Mouse (Mus musculus) midbrain, embryonic 12.5 days (tissue): ENCODE measurements around the gene Hist2h3b. TPM values are rescaled to one million over a fixed set of nuclear protein-coding genes. Genes with fewer than 3 reads are reported as not detected.
"Not testable (repeated sequence)": the region's sequence is repeated elsewhere in the genome, so short reads cannot be mapped to it uniquely, and the experiment has no call there.

Source experiments
- ATAC-seq: fragments of 200-750 bp; cut with Nextera tagmentation; 2 replicates; pipeline ENCODE4 v1.8.0; 2017; ENCODE audit warnings: low read depth, moderate TSS enrichment, moderate library complexity; ENCODE audit not compliant: low FRiP score
- H3K27ac ChIP-seq: fragments of 300-500 bp; sonication (generic); replicated peaks from 2 replicates; pipeline ENCODE4 v1.5.1; 2016; ENCODE audit warnings: mild to moderate bottlenecking
- H3K27me3 ChIP-seq: fragments of 300-500 bp; sonication (generic); 2 replicates; pipeline ENCODE4 v1.6.1; 2016; ENCODE audit warnings: mild to moderate bottlenecking
- H3K36me3 ChIP-seq: fragments of 300-500 bp; sonication (generic); 2 replicates; pipeline ENCODE4 v1.6.1; 2016
- H3K4me1 ChIP-seq: fragments of 300-500 bp; sonication (generic); 2 replicates; pipeline ENCODE4 v1.6.1; 2016
- H3K4me2 ChIP-seq: fragments of 300-500 bp; sonication (generic); replicated peaks from 2 replicates; pipeline ENCODE4 v1.6.1; 2016; ENCODE audit warnings: mild to moderate bottlenecking, moderate library complexity
- H3K4me3 ChIP-seq: fragments of 300-500 bp; sonication (generic); 2 replicates; pipeline ENCODE4 v1.5.1; 2016; ENCODE audit warnings: mild to moderate bottlenecking
- H3K9ac ChIP-seq: fragments of 300-500 bp; sonication (generic); replicated peaks from 2 replicates; pipeline ENCODE4 v1.6.1; 2016; ENCODE audit warnings: mild to moderate bottlenecking, moderate library complexity
- H3K9me3 ChIP-seq: fragments of 300-500 bp; sonication (generic); 2 replicates; pipeline ENCODE4 v1.6.1; 2016; ENCODE audit warnings: mild to moderate bottlenecking
- WGBS: fragments of 180-500 bp; shearing (Covaris S2); methylation state at CpG from one replicate; pipeline ENCODE4 v1.1.7; 2016; 5-methylcytosine and 5-hydroxymethylcytosine counted together
- polyA plus RNA-seq: library from polyadenylated mRNA; unstranded; fragments of >200 nt; fragmentation: Nextera tagmentation; extraction: Ambion mirVana; gene quantifications from 2 replicates; pipeline ENCODE4 v1.2.1, GENCODE M21; 2016

Hist2h3b gene
- 76.0 and 96.2 TPM in 2 replicates for polyA plus RNA-seq

- Histone ChIP-seq H3K36me3 (no peaks in the 10 kb centered on the region), H3K4me2 (peak within 1 kb of the TSS; percentile 80), H3K4me3 (peak within 1 kb of the TSS; percentile 55), H3K9me3 (no peaks in the 10 kb centered on the region), H3K27ac (peak within 1 kb of the TSS; percentile 96), H3K27me3 (no peaks in the 10 kb centered on the region), H3K9ac (peak within 1 kb of the TSS; percentile 70), H3K4me1 (peaks cover 23% of the 10 kb centered on the region)
- WGBS, result 24% methylated on average over 30 of the region's 30 CpGs
- ATAC-seq, result peak; percentile 76
These were observed at the start of gene Hist2h3b for GRCm38 (mm10) chr3:96268051-96268775. TSS of gene Hist2h3b (plus strand) at chr3:96268654.

GRCm38 (mm10) chr3:96219191-96219641 lies 49.2 kb upstream of the Hist2h3b start:
- ATAC-seq, result peak; percentile 32
- H3K36me3 ChIP-seq, result no peaks in the 10 kb centered on the region
- H3K27me3 ChIP-seq, result no peaks in the 10 kb centered on the region
- H3K27ac ChIP-seq, result peak overlapping the region; percentile 98
- peak overlapping the region; percentile 84 for H3K9ac ChIP-seq
- H3K4me1 ChIP-seq, result peaks cover 31% of the 10 kb centered on the region
- H3K4me3 ChIP-seq, result peak overlapping the region; percentile 61
- peak overlapping the region; percentile 79 for H3K4me2 ChIP-seq
- WGBS, result 0% methylated on average over 12 of the region's 12 CpGs
- H3K9me3 ChIP-seq, result no peaks in the 10 kb centered on the region

DNA sequence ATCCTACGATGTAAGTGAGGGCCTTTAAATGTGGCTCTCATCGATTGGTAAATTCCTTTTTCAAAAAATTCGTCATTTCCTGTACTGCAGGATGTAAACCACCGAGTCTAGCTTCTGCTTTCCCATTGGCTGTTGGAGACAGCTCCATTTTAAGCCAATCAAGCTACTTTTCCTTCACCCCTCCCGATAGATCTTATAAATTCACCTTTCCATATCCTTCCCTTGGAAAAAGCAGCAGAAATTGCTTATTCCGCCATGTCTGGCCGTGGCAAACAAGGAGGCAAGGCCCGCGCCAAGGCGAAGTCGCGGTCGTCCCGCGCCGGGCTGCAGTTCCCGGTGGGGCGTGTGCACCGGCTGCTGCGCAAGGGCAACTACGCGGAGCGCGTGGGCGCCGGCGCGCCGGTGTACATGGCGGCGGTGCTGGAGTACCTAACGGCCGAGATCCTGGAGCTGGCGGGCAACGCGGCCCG lies 48.8 kb upstream of the Hist2h3b start, which contains the start of the genes Bola1 and Hist2h2ab:
Bola1 (minus strand) TSS at position 49 of the 470 bp plus-strand sequence.
Hist2h2ab (plus strand) TSS at position 205 of the 470 bp plus-strand sequence.
- H3K4me1 ChIP-seq, result peaks cover 34% of the 10 kb centered on the region
- WGBS, result under 1% methylated on average over 37 of the region's 37 CpGs

GRCm38 (mm10) chr3:96220131-96220764 lies 48.2 kb upstream of the Hist2h3b start:
- not testable (repeated sequence) for H3K9me3 ChIP-seq, H3K36me3 ChIP-seq, H3K27me3 ChIP-seq
- peak overlapping the region; percentile 79 for H3K4me2 ChIP-seq
- WGBS, result under 1% methylated on average over 35 of the region's 47 CpGs
- peak overlapping the region; percentile 98 for H3K27ac ChIP-seq
- peak overlapping the region; percentile 84 for H3K9ac ChIP-seq
- peaks cover 36% of the 10 kb centered on the region for H3K4me1 ChIP-seq
- peak overlapping the region; percentile 61 for H3K4me3 ChIP-seq
- peak; percentile 20; the same call in 1 of the 2 replicates for ATAC-seq

More for the DNA sequence above, 48.8 kb upstream of the Hist2h3b start, which contains the start of the genes Bola1 and Hist2h2ab:
- Histone ChIP-seq H3K9me3 (no peaks in the 10 kb centered on the region), H3K36me3 (no peaks in the 10 kb centered on the region), H3K4me2 (peak within 1 kb of the TSS; percentile 79), H3K9ac (peak within 1 kb of the TSS; percentile 84), H3K27me3 (no peaks in the 10 kb centered on the region), H3K4me3 (peak within 1 kb of the TSS; percentile 61), H3K27ac (peak within 1 kb of the TSS; percentile 98)
- ATAC-seq, result peak; percentile 83

DNA sequence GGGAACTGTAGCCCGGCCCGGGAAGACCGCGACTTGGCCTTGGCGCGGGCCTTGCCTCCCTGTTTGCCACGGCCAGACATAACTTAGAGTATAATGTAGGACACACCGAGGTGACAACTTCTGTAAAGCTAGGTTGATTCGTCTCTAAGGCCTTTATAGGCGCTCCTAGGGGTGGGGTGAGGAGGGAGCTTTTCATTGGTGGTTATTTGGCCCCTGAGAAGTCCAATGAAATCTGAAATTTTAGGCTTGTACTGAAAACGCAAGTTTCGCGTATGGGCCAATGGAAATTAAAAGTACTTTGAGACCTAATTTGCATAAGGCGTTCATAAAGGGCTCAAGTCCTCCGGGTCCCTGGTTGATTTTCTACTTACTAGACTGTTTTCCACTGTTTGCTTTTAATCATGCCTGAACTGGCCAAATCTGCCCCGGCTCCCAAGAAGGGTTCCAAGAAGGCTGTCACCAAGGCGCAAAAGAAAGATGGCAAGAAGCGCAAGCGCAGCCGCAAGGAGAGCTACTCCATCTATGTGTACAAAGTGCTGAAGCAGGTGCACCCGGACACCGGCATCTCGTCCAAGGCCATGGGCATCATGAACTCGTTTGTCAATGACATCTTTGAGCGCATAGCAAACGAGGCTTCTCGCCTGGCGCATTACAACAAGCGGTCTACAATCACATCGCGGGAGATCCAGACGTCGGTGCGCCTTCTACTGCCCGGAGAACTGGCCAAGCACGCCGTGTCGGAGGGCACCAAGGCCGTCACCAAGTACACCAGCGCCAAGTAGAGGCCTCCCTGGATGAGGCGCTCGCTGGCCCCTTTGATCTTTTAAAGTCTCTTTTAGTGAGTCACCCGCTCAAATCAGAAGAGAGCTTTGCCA lies 47.5 kb upstream of the Hist2h3b start, which contains the start of the genes Hist2h2ac and Hist2h2be:
Hist2h2ac (minus strand) TSS at position 116 of the 875 bp plus-strand sequence.
Hist2h2be (plus strand) TSS at position 355 of the 875 bp plus-strand sequence.
- ATAC-seq, result peak; percentile 82
- H3K27me3 ChIP-seq, result no peaks in the 10 kb centered on the region
- peak within 1 kb of the TSS; percentile 79 for H3K4me2 ChIP-seq
- H3K4me3 ChIP-seq, result peak within 1 kb of the TSS; percentile 61
- H3K4me1 ChIP-seq, result peaks cover 42% of the 10 kb centered on the region
- no peaks in the 10 kb centered on the region for H3K9me3 ChIP-seq
- under 1% methylated on average over 43 of the region's 43 CpGs for WGBS
- H3K27ac ChIP-seq, result peak within 1 kb of the TSS; percentile 98
- no peaks in the 10 kb centered on the region for H3K36me3 ChIP-seq
- peak within 1 kb of the TSS; percentile 84 for H3K9ac ChIP-seq

DNA sequence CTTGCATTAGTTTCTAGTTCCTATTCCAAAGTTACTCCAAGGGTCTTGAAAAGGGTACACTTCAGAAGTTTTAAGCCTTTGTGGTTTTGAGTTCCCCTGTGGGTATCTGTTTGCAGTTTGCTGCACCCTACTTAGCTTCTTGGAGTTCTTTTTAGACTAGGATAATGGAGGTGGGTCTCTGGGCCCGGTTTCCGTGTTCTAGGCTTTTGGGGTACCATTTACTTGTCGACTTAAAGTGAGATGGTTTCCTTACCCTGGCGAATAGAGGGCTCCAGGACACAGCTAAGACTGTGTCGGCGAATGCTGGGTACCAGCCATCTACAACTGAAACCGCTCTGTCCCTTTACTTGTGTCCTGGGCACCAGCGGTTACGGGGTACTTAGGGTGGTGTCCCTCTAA lies 46.8 kb upstream of the Hist2h3b start:
- H3K27me3 ChIP-seq, result no peaks in the 10 kb centered on the region
- peaks cover 46% of the 10 kb centered on the region for H3K4me1 ChIP-seq
- peak overlapping the region; percentile 84 for H3K9ac ChIP-seq
- peak overlapping the region; percentile 98 for H3K27ac ChIP-seq
- peak overlapping the region; percentile 79 for H3K4me2 ChIP-seq
- ATAC-seq, result no peak
- 15% methylated on average over 9 of the region's 9 CpGs for WGBS
- peak overlapping the region; percentile 61 for H3K4me3 ChIP-seq
- H3K9me3 ChIP-seq, result no peaks in the 10 kb centered on the region
- H3K36me3 ChIP-seq, result no peaks in the 10 kb centered on the region

GRCm38 (mm10) chr3:96222774-96223173 lies 45.7 kb upstream of the Hist2h3b start:
- Histone ChIP-seq H3K4me2 (peak overlapping the region; percentile 79), H3K9me3 (no peaks in the 10 kb centered on the region), H3K27ac (no peak overlapping the region), H3K4me1 (peaks cover 46% of the 10 kb centered on the region), H3K27me3 (no peaks in the 10 kb centered on the region), H3K9ac (peak overlapping the region; percentile 84; the same call in 1 of the 2 replicates), H3K36me3 (no peaks in the 10 kb centered on the region), H3K4me3 (no peak overlapping the region)
- 89% methylated on average over 4 of the region's 4 CpGs for WGBS
- ATAC-seq, result no peak

- 15% methylated on average over 2 of the region's 2 CpGs for WGBS
- H3K36me3 ChIP-seq, result no peaks in the 10 kb centered on the region
- no peak overlapping the region for H3K9ac ChIP-seq
- peaks cover 41% of the 10 kb centered on the region for H3K4me1 ChIP-seq
- no peak overlapping the region for H3K4me2 ChIP-seq
- no peak overlapping the region for H3K27ac ChIP-seq
- H3K4me3 ChIP-seq, result no peak overlapping the region
- no peaks in the 10 kb centered on the region for H3K27me3 ChIP-seq
- no peak for ATAC-seq
- no peaks in the 10 kb centered on the region for H3K9me3 ChIP-seq
These were observed 43.0 kb upstream of the Hist2h3b start for GRCm38 (mm10) chr3:96225421-96225820.

GRCm38 (mm10) chr3:96226695-96227648 lies 41.5 kb upstream of the Hist2h3b start:
- Histone ChIP-seq H3K27ac (no peak overlapping the region), H3K4me2 (no peak overlapping the region), H3K9me3 (no peaks in the 10 kb centered on the region), H3K4me1 (peaks cover 30% of the 10 kb centered on the region), H3K27me3 (no peaks in the 10 kb centered on the region), H3K9ac (no peak overlapping the region), H3K36me3 (no peaks in the 10 kb centered on the region), H3K4me3 (no peak overlapping the region)
- WGBS, result 68% methylated on average over 8 of the region's 8 CpGs
- no peak for ATAC-seq

DNA sequence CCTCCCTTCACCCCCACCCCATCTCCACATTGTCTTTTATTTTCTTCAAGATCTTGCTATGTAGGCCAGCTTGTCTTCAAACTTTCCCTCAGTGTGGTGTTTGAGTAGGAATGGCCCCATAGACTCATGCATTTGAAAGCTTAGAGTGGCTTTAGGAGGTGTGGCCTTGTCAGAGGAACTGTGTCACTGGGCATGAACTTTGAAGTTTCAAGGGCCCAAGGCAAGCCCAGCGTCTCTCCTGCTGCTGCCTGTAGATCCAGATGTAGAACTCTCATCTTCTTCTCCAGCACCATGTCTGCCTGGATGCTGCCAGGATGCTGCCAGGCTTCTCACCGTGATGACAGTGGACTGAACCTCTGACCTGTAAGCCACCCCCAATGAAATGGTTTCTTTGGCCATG lies 39.6 kb upstream of the Hist2h3b start:
- Histone ChIP-seq H3K4me3 (no peak overlapping the region), H3K4me1 (peaks cover 19% of the 10 kb centered on the region; the same call in 1 of the 2 replicates), H3K9me3 (no peaks in the 10 kb centered on the region), H3K9ac (no peak overlapping the region), H3K4me2 (no peak overlapping the region), H3K36me3 (no peaks in the 10 kb centered on the region), H3K27me3 (no peaks in the 10 kb centered on the region), H3K27ac (no peak overlapping the region)
- WGBS, result 66% methylated on average over 2 of the region's 2 CpGs
- ATAC-seq, result no peak
